ENCODE assay signal across 18 mouse cellular contexts in genomic region chr12:21163706-21164105, GRCm38 (mm10).
DNase-seq lines count a peak whose midpoint lies in the region; ATAC-seq and TF ChIP-seq lines count a peak whose summit lies in the region.
"Had no signal": no experiment of that assay in that cellular context is flagged by ENCODE, and none has a peak within 500 bp of the region (broad histone marks: within the 10 kb centered on the region; RNA-seq: fewer than 3 reads in every experiment).

No protein-coding gene starts in this region.

- intact Hi-C loops in heart, postnatal 10 days (cut with DNase I) = no loop called here

- 70% methylated on average over 3 of the region's 3 CpGs for WGBS in heart, embryonic 16.5 days
- 67% methylated on average over 3 of the region's 3 CpGs for WGBS in lung, embryonic 14.5 days
- WGBS in kidney, embryonic 16.5 days = 21% methylated on average over 3 of the region's 3 CpGs
- WGBS in midbrain, embryonic 16.5 days = 78% methylated on average over 3 of the region's 3 CpGs
- WGBS in midbrain, embryonic 11.5 days = 84% methylated on average over 3 of the region's 3 CpGs

- DNase-seq in heart, postnatal 10 days = no peak
- no peak for DNase-seq in lung, embryonic 14.5 days
- DNase-seq in lung, postnatal 14 days = no peak
- DNase-seq in adipocyte (ENCODE audit: low spot score) = peak; percentile 12
- DNase-seq in midbrain, embryonic 11.5 days (ENCODE audit: low spot score, missing footprints) = no peak
- DNase-seq: adrenal gland, postnatal 36 days; B cell, adult 2 months; cerebellum, adult 18-20 months; cerebellum, postnatal 25 days; heart, postnatal 14 days; liver; midbrain, embryonic 14.5 days had no signal

- H3K36me3 ChIP-seq in heart, embryonic 16.5 days (ENCODE audit: control insufficient read depth, insufficient read depth) = no peaks in the 10 kb centered on the region
- H3K36me3 ChIP-seq in lung, embryonic 14.5 days (ENCODE audit: insufficient read depth) = peaks cover under 1% of the 10 kb centered on the region; the same call in 1 of the 2 replicates
- H3K36me3 ChIP-seq in kidney, embryonic 16.5 days (ENCODE audit: insufficient read depth, low read length) = peaks cover 5% of the 10 kb centered on the region; the same call in 1 of the 2 replicates
- no peaks in the 10 kb centered on the region for H3K36me3 ChIP-seq in midbrain, embryonic 16.5 days (ENCODE audit: control insufficient read depth, insufficient read depth, low read length)
- H3K36me3 ChIP-seq in midbrain, embryonic 11.5 days (ENCODE audit: control insufficient read depth, insufficient read depth, low read length) = no peaks in the 10 kb centered on the region

- no peak overlapping the region for H3K9ac ChIP-seq in heart, embryonic 16.5 days (ENCODE audit: low read length)
- no peak overlapping the region for H3K9ac ChIP-seq in lung, embryonic 14.5 days
- no peak overlapping the region for H3K9ac ChIP-seq in kidney, embryonic 16.5 days (replicated peaks; ENCODE audit: low read length)
- H3K9ac ChIP-seq in midbrain, embryonic 16.5 days (ENCODE audit: low read depth, low read length) = no peak overlapping the region
- H3K9ac ChIP-seq in midbrain, embryonic 11.5 days (ENCODE audit: low read length) = no peak overlapping the region
- H3K9ac ChIP-seq: forebrain, embryonic 15.5 days; hindbrain, embryonic 12.5 days had no signal

- peak overlapping the region; percentile 61 for H3K27ac ChIP-seq in heart, embryonic 16.5 days (ENCODE audit: low read length)
- 0 out of 2 replicates have a peak overlapping the region, but pooled peaks have one; percentile 43 for H3K27ac ChIP-seq in lung, embryonic 14.5 days (ENCODE audit: low read depth)
- peak overlapping the region; percentile 22 for H3K27ac ChIP-seq in kidney, embryonic 16.5 days (ENCODE audit: low read length)
- no peak overlapping the region for H3K27ac ChIP-seq in midbrain, embryonic 16.5 days (ENCODE audit: low read length)
- H3K27ac ChIP-seq in midbrain, embryonic 11.5 days (ENCODE audit: low read depth, low read length) = no peak overlapping the region
- H3K27ac ChIP-seq: forebrain, embryonic 15.5 days; hindbrain, embryonic 12.5 days had no signal

- TF ChIP-seq CTCF in lung, embryonic 14.5 days (IDR thresholded peaks at IDR 0.05; ENCODE audit: low read depth) = no peak

- ATAC-seq in heart, embryonic 16.5 days (replicated peaks; ENCODE audit: extremely low read depth, insufficient read depth, low FRiP score) = no peak
- ATAC-seq in lung, embryonic 14.5 days (ENCODE audit: insufficient read depth) = no peak
- ATAC-seq in kidney, embryonic 16.5 days (ENCODE audit: low FRiP score, low TSS enrichment) = peak; percentile 36
- no peak for ATAC-seq in midbrain, embryonic 16.5 days
- no peak for ATAC-seq in midbrain, embryonic 11.5 days (ENCODE audit: low FRiP score)
- ATAC-seq: forebrain, embryonic 15.5 days had no signal

- H3K27me3 ChIP-seq in heart, embryonic 16.5 days (ENCODE audit: control insufficient read depth, insufficient read depth, low read length) = no peaks in the 10 kb centered on the region
- H3K27me3 ChIP-seq in lung, embryonic 14.5 days (ENCODE audit: insufficient read depth, low read length) = no peaks in the 10 kb centered on the region
- no peaks in the 10 kb centered on the region for H3K27me3 ChIP-seq in kidney, embryonic 16.5 days (ENCODE audit: insufficient read depth, low read length)
- no peaks in the 10 kb centered on the region for H3K27me3 ChIP-seq in midbrain, embryonic 16.5 days (ENCODE audit: control insufficient read depth, insufficient read depth, low read depth, low read length)
- no peaks in the 10 kb centered on the region for H3K27me3 ChIP-seq in midbrain, embryonic 11.5 days (ENCODE audit: control insufficient read depth, insufficient read depth, low read length)
- H3K27me3 ChIP-seq: forebrain, embryonic 15.5 days; hindbrain, embryonic 12.5 days had no signal

- no peak overlapping the region for H3K4me2 ChIP-seq in heart, embryonic 16.5 days (ENCODE audit: low read depth, low read length)
- no peak overlapping the region for H3K4me2 ChIP-seq in lung, embryonic 14.5 days
- no peak overlapping the region for H3K4me2 ChIP-seq in kidney, embryonic 16.5 days (replicated peaks; ENCODE audit: low read depth, low read length)
- no peak overlapping the region for H3K4me2 ChIP-seq in midbrain, embryonic 16.5 days (ENCODE audit: low read length)
- no peak overlapping the region for H3K4me2 ChIP-seq in midbrain, embryonic 11.5 days
- H3K4me2 ChIP-seq: forebrain, embryonic 15.5 days; hindbrain, embryonic 12.5 days had no signal

- no peak overlapping the region for H3K4me3 ChIP-seq in heart, embryonic 16.5 days (ENCODE audit: low read length)
- no peak overlapping the region for H3K4me3 ChIP-seq in lung, embryonic 14.5 days (ENCODE audit: low read depth, low read length)
- H3K4me3 ChIP-seq in kidney, embryonic 16.5 days (ENCODE audit: low read length) = no peak overlapping the region
- H3K4me3 ChIP-seq in midbrain, embryonic 16.5 days (ENCODE audit: low read depth, low read length) = no peak overlapping the region
- H3K4me3 ChIP-seq in midbrain, embryonic 11.5 days (ENCODE audit: low read depth, low read length) = no peak overlapping the region
- H3K4me3 ChIP-seq: forebrain, embryonic 15.5 days; hindbrain, embryonic 12.5 days; myocyte had no signal

- peaks cover 61% of the 10 kb centered on the region for H3K4me1 ChIP-seq in heart, embryonic 16.5 days (ENCODE audit: control insufficient read depth, insufficient read depth, low read length)
- H3K4me1 ChIP-seq in lung, embryonic 14.5 days (ENCODE audit: insufficient read depth) = peaks cover 15% of the 10 kb centered on the region; the same call in 1 of the 2 replicates
- H3K4me1 ChIP-seq in kidney, embryonic 16.5 days (ENCODE audit: insufficient read depth, low read length) = peaks cover 67% of the 10 kb centered on the region
- peaks cover 14% of the 10 kb centered on the region for H3K4me1 ChIP-seq in midbrain, embryonic 16.5 days (ENCODE audit: control insufficient read depth, insufficient read depth, low read length)
- H3K4me1 ChIP-seq in midbrain, embryonic 11.5 days (ENCODE audit: control insufficient read depth, insufficient read depth, low read length) = 0 out of 2 replicates have a peak, but pooled peaks cover 2% of the 10 kb centered on the region

- H3K9me3 ChIP-seq in heart, embryonic 16.5 days (replicated peaks; ENCODE audit: control insufficient read depth, low read length) = no peaks in the 10 kb centered on the region
- H3K9me3 ChIP-seq in lung, embryonic 14.5 days (ENCODE audit: low read depth, low read length) = no peaks in the 10 kb centered on the region
- H3K9me3 ChIP-seq in kidney, embryonic 16.5 days (ENCODE audit: low read length) = no peaks in the 10 kb centered on the region
- H3K9me3 ChIP-seq in midbrain, embryonic 16.5 days (replicated peaks; ENCODE audit: control insufficient read depth, low read length, poor library complexity, severe bottlenecking) = no peaks in the 10 kb centered on the region
- H3K9me3 ChIP-seq in midbrain, embryonic 11.5 days (ENCODE audit: control insufficient read depth, low read length) = no peaks in the 10 kb centered on the region
- H3K9me3 ChIP-seq: forebrain, embryonic 15.5 days had no signal

Comparison
In these comparisons a context has a peak if more than half of its experiments do, and no peak if none do; other contexts are left out.
1. H3K27ac ChIP-seq: peak in heart, embryonic 16.5 days (single experiment), lung, embryonic 14.5 days (single experiment) and kidney, embryonic 16.5 days (single experiment); none in midbrain, embryonic 16.5 days (single experiment) and midbrain, embryonic 11.5 days (single experiment).